Mouse (Mus musculus) heart, adult 2 months (tissue): ENCODE measurements around the gene Phyhd1. TPM values are rescaled to one million over a fixed set of nuclear protein-coding genes. Genes with fewer than 3 reads are reported as not detected.

Source experiments
- DNase-seq, 2 experiments: peaks; one replicate each; pipeline ENCODE4 v3.0.0; 2021
- H3K27ac ChIP-seq: fragments of 200-600 bp; 2 replicates; pipeline ENCODE4 v1.8.1; 2022
- H3K27me3 ChIP-seq: fragments of 200-500 bp; 2 replicates; pipeline ENCODE4 v1.6.1; 2012; ENCODE audit warnings: mild to moderate bottlenecking, low read length, inconsistent platforms, mixed read lengths; ENCODE audit not compliant: control insufficient read depth, insufficient read depth
- H3K36me3 ChIP-seq: fragments of 200-500 bp; 2 replicates; pipeline ENCODE4 v1.6.1; 2012; ENCODE audit warnings: low read length, inconsistent platforms; ENCODE audit not compliant: control insufficient read depth, insufficient read depth
- H3K4me1 ChIP-seq: fragments of 200-500 bp; 2 replicates; pipeline ENCODE4 v1.6.1; 2011; ENCODE audit warnings: low read length; ENCODE audit not compliant: control insufficient read depth, insufficient read depth
- H3K4me3 ChIP-seq: fragments of 200-600 bp; 2 replicates; pipeline ENCODE4 v1.8.1; 2022
- H3K79me2 ChIP-seq: fragments of 200-500 bp; replicated peaks from 2 replicates; pipeline ENCODE4 v1.6.1; 2012; ENCODE audit warnings: mild to moderate bottlenecking, inconsistent platforms, low read length, moderate library complexity, mixed read lengths; ENCODE audit not compliant: control insufficient read depth, insufficient read depth
- H3K9ac ChIP-seq: fragments of 200-500 bp; 2 replicates; pipeline ENCODE4 v1.6.1; 2012; ENCODE audit warnings: low read depth, mild to moderate bottlenecking, control low read depth, inconsistent platforms, low read length, mixed read lengths
- CTCF ChIP-seq: fragments of 200-600 bp; IDR thresholded peaks from 2 replicates; pipeline ENCODE4 v1.8.1; 2022; ENCODE audit warnings: antibody characterized with exemption, mild to moderate bottlenecking, moderate library complexity
- EP300 ChIP-seq: fragments of 200-500 bp; IDR thresholded peaks from 2 replicates; pipeline ENCODE4 v1.6.1; 2011; ENCODE audit warnings: low read depth, low read length, control low read depth; ENCODE audit not compliant: insufficient read depth
- POLR2A ChIP-seq: fragments of 200-500 bp; IDR thresholded peaks from 2 replicates; pipeline ENCODE4 v1.6.1; 2011; ENCODE audit warnings: mild to moderate bottlenecking, low read depth, low read length, control low read depth; ENCODE audit not compliant: insufficient read depth
- WGBS: fragments of 180-500 bp; shearing (Covaris S2); methylation state at CpG from one replicate; pipeline ENCODE4 v1.1.7; 2018; 5-methylcytosine and 5-hydroxymethylcytosine counted together
- intact Hi-C: fragments of 180-260 bp; cut with DNase I; formaldehyde crosslinking; loops from one replicate; pipeline ENCODE4 v1.15.1; 2025
- polyA plus RNA-seq: library from polyadenylated mRNA; depleted of rRNA; stranded (reverse); fragments of >200 nt; gene quantifications from 2 replicates; pipeline ENCODE4 v1.2.3, GENCODE M21; 2012
- total RNA-seq, 2 experiments: library from RNA; stranded (reverse); gene quantifications; 2 replicates each; pipeline ENCODE4 v1.2.3; 2021

Gene Phyhd1
- total and polyA plus RNA-seq, 3 experiments, result 108 to 148 (median 112) TPM

- peak overlapping the region; percentile 78 for H3K27ac ChIP-seq
- intact Hi-C loops, result loop anchor here (5.0 kb wide), 2 partner anchors 113 to 153 kb away; partner anchors contain the start of genes Endog and Tbc1d13
- peaks cover 2% of the 10 kb centered on the region; the same call in 1 of the 2 replicates for H3K4me1 ChIP-seq
- 11% methylated on average over 38 of the region's 38 CpGs for WGBS
- TF ChIP-seq CTCF (no peak), EP300 (no peak), POLR2A (no peak)
- no peaks in the 10 kb centered on the region for H3K36me3 ChIP-seq
- no peaks in the 10 kb centered on the region for H3K27me3 ChIP-seq
- peak overlapping the region; percentile 79 for H3K9ac ChIP-seq
- H3K4me3 ChIP-seq, result peak overlapping the region; percentile 89
- peak in 1 of 2 experiments; percentile 34 for DNase-seq
- H3K79me2 ChIP-seq, result peaks cover 1% of the 10 kb centered on the region
Measured at GRCm38 (mm10) chr2:30285416-30286181, 19.6 kb downstream of the Phyhd1 start.

GRCm38 (mm10) chr2:30286192-30287026 is 20.4 kb downstream of the Phyhd1 start, which contains the start of the genes Dolk and Nup188:
TSS of gene Dolk (minus strand) at chr2:30286334.
TSS of gene Nup188 (plus strand) at chr2:30286397.
- peak within 1 kb of the TSS; percentile 78 for H3K27ac ChIP-seq
- H3K79me2 ChIP-seq, result peaks cover 1% of the 10 kb centered on the region
- peaks cover 2% of the 10 kb centered on the region; the same call in 1 of the 2 replicates for H3K4me1 ChIP-seq
- H3K36me3 ChIP-seq, result no peaks in the 10 kb centered on the region
- intact Hi-C loops, result loop anchor here (5.0 kb wide), 2 partner anchors 114 to 154 kb away; partner anchors contain the start of genes Endog and Tbc1d13
- peak; percentile 95 to 98 for DNase-seq
- WGBS, result 1% methylated on average over 68 of the region's 68 CpGs
- TF ChIP-seq CTCF (no peak), EP300 (0 out of 2 replicates have a peak, but pooled peaks have one; percentile 56), POLR2A (peak; percentile 94)
- no peaks in the 10 kb centered on the region for H3K27me3 ChIP-seq
- H3K9ac ChIP-seq, result peak within 1 kb of the TSS; percentile 90
- peak within 1 kb of the TSS; percentile 89 for H3K4me3 ChIP-seq

GRCm38 (mm10) chr2:30287027-30287373 is 21.0 kb downstream of the Phyhd1 start:
- H3K27ac ChIP-seq, result peak overlapping the region; percentile 78
- H3K36me3 ChIP-seq, result no peaks in the 10 kb centered on the region
- under 1% methylated on average over 10 of the region's 10 CpGs for WGBS
- H3K4me3 ChIP-seq, result peak overlapping the region; percentile 89
- no peak for TF ChIP-seq EP300
- no peak for TF ChIP-seq POLR2A
- no peak for TF ChIP-seq CTCF
- H3K9ac ChIP-seq, result no peak overlapping the region; the same call in 1 of the 2 replicates
- no peaks in the 10 kb centered on the region for H3K27me3 ChIP-seq
- intact Hi-C loops, result loop anchor here (5.0 kb wide), 2 partner anchors 115 to 155 kb away; partner anchors contain the start of genes Endog and Tbc1d13
- peaks cover 1% of the 10 kb centered on the region for H3K79me2 ChIP-seq
- no peak for DNase-seq
- peaks cover 2% of the 10 kb centered on the region; the same call in 1 of the 2 replicates for H3K4me1 ChIP-seq

GRCm38 (mm10) chr2:30299525-30299924 is 33.5 kb downstream of the Phyhd1 start:
- WGBS, result 70% methylated on average over 3 of the region's 3 CpGs
- intact Hi-C loops, result no loop called here
- no peak for DNase-seq

GRCm38 (mm10) chr2:30299966-30300365 is 34.0 kb downstream of the Phyhd1 start:
- Histone ChIP-seq H3K36me3 (no peaks in the 10 kb centered on the region), H3K27ac (no peak overlapping the region)

More at GRCm38 (mm10) chr2:30299525-30299924, 33.5 kb downstream of the Phyhd1 start:
- no peak overlapping the region for H3K9ac ChIP-seq
- no peaks in the 10 kb centered on the region for H3K36me3 ChIP-seq
- no peaks in the 10 kb centered on the region for H3K4me1 ChIP-seq
- H3K79me2 ChIP-seq, result no peaks in the 10 kb centered on the region
- TF ChIP-seq CTCF (peak; percentile 64), POLR2A (no peak), EP300 (no peak)
- no peak overlapping the region for H3K27ac ChIP-seq
- no peak overlapping the region for H3K4me3 ChIP-seq
- no peaks in the 10 kb centered on the region for H3K27me3 ChIP-seq

More at GRCm38 (mm10) chr2:30299966-30300365, 34.0 kb downstream of the Phyhd1 start:
- intact Hi-C loops, result no loop called here
- Histone ChIP-seq H3K79me2 (no peaks in the 10 kb centered on the region), H3K4me3 (no peak overlapping the region), H3K9ac (no peak overlapping the region), H3K27me3 (no peaks in the 10 kb centered on the region), H3K4me1 (no peaks in the 10 kb centered on the region)
- 88% methylated on average over 5 of the region's 5 CpGs for WGBS
- no peak for DNase-seq
- TF ChIP-seq CTCF, result no peak
- TF ChIP-seq POLR2A, result no peak
- TF ChIP-seq EP300, result no peak
